Mouse (Mus musculus) kidney, adult 8-10 months (tissue): ENCODE results near the gene Ttc37.

Experiments used
- DNase-seq, 2 experiments: peaks; one replicate each; pipeline ENCODE4 v3.0.0; 2022

The Ttc37 gene

GRCm38 (mm10) chr13:76098493-76099303, at the start of gene Ttc37, which contains the start of gene Arsk:
Gene Ttc37 (plus strand): TSS chr13:76098734.
Gene Arsk (minus strand): TSS chr13:76098660.
- DNase-seq = peak; percentile 96

GRCm38 (mm10) chr13:76055391-76056232, 42.9 kb upstream of the Ttc37 start:
- DNase-seq = peak; percentile 12 to 15

- peak; percentile 73 to 83 for DNase-seq
Measured at GRCm38 (mm10) chr13:76056261-76056724, 42.2 kb upstream of the Ttc37 start.

- no peak for DNase-seq
Measured at GRCm38 (mm10) chr13:76056896-76057266, 41.7 kb upstream of the Ttc37 start, which contains the start of gene Gpr150. Gene Gpr150 (minus strand): TSS chr13:76056996.

- no peak for DNase-seq
Measured at GRCm38 (mm10) chr13:76057267-76058069, 41.1 kb upstream of the Ttc37 start.

GRCm38 (mm10) chr13:76059591-76059990, 38.9 kb upstream of the Ttc37 start:
- peak; percentile 25 to 56 for DNase-seq

GRCm38 (mm10) chr13:76062126-76062525, 36.4 kb upstream of the Ttc37 start:
- DNase-seq = no peak

- DNase-seq = no peak
Measured at GRCm38 (mm10) chr13:76062569-76062968, 36.0 kb upstream of the Ttc37 start.

- DNase-seq = no peak
Measured at GRCm38 (mm10) chr13:76063548-76063947, 35.0 kb upstream of the Ttc37 start.

GRCm38 (mm10) chr13:76064363-76064945, 34.1 kb upstream of the Ttc37 start:
- DNase-seq = no peak

GRCm38 (mm10) chr13:76074323-76074722, 24.2 kb upstream of the Ttc37 start:
- DNase-seq = no peak

- DNase-seq = peak; percentile 63 to 65
Measured at GRCm38 (mm10) chr13:76098116-76098492, 430 bp upstream of the Ttc37 start.

- DNase-seq = no peak
Measured at GRCm38 (mm10) chr13:76101989-76102388, 3.5 kb downstream of the Ttc37 start.

- no peak for DNase-seq
Measured at GRCm38 (mm10) chr13:76109069-76109824, 10.7 kb downstream of the Ttc37 start.

GRCm38 (mm10) chr13:76128799-76129198, 30.3 kb downstream of the Ttc37 start:
- no peak for DNase-seq

GRCm38 (mm10) chr13:76132415-76132814, 33.9 kb downstream of the Ttc37 start:
- no peak for DNase-seq

- DNase-seq = no peak
Measured at GRCm38 (mm10) chr13:76138862-76139261, 40.3 kb downstream of the Ttc37 start.

GRCm38 (mm10) chr13:76141117-76141808, 42.7 kb downstream of the Ttc37 start:
- no peak for DNase-seq

GRCm38 (mm10) chr13:76150483-76150882, 51.9 kb downstream of the Ttc37 start:
- DNase-seq = no peak

GRCm38 (mm10) chr13:76157099-76157498, 58.6 kb downstream of the Ttc37 start:
- DNase-seq = no peak

- DNase-seq = no peak
Measured at GRCm38 (mm10) chr13:76157508-76157907, 59.0 kb downstream of the Ttc37 start.
